Mouse (Mus musculus): ENCODE data around the gene Gm3336. TPM values are rescaled to one million over a fixed set of nuclear protein-coding genes. Genes with fewer than 3 reads are reported as not detected.

Gene Gm3336
- polyA plus RNA-seq, 1 experiment from 2014 or later: not detected

DNA sequence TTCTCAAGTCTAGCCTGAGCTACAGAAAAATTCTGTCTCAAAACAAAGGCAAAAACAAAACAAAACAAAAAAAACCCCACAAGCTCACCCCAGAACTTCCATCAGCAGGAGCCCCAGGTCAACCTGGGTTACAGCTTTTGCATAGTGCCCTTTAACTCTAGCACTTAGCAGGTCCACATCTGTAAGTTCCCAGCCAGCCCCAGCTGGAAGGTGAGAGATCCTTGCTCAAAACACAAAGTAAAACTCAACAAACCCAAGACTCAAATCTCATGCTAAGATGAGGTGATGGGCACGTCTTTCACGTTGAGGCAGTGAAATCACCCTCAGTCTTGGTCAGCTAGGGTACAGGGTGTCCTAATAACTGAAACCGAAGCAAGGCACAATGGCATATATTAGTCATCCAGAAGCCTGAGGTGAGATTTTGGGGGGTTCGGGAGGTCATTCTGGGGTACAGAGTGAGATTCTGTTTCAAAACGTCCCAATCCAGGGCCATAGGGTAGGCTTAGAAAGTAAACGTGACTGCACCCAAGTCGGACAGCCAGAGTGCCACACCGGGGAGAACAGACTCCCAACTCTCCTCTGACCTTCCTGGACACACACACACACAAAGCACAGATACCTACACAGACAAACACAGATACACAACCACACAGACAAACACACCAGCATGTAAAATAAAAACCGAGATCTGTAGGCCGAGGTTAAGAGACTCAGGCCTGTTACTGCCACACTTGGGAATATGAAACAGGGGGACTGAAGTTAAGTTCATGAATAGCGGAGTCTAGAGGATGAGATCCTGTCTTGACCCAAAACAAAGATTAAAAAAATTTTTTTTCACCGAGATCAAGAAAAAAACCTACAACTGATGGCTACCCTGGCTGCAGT lies 20.7 kb upstream of the Gm3336 start:
- 75% methylated on average over 12 of the region's 12 CpGs for WGBS
- peaks cover 16% of the 10 kb centered on the region for H3K36me3 ChIP-seq
- no peaks in the 10 kb centered on the region for H3K27me3 ChIP-seq (ENCODE audit: low read depth, poor library complexity, severe bottlenecking)
- H3K9me3 ChIP-seq (replicated peaks): no peaks in the 10 kb centered on the region
- peak overlapping the region; percentile 83 for H3K4me3 ChIP-seq
- no peak for DNase-seq (ENCODE audit: low spot score)
- H3K27ac ChIP-seq: peak overlapping the region; percentile 97
- H3K4me1 ChIP-seq: peaks cover 74% of the 10 kb centered on the region

GRCm38 (mm10) chr8:70698310-70699109 lies 19.8 kb upstream of the Gm3336 start, which contains the start of gene Jund:
TSS of gene Jund (plus strand) at chr8:70698949.
- Histone ChIP-seq H3K27ac (peak within 1 kb of the TSS; percentile 97), H3K9me3 (replicated peaks) (no peaks in the 10 kb centered on the region), H3K4me3 (peak within 1 kb of the TSS; percentile 83), H3K27me3 (ENCODE audit: low read depth, poor library complexity, severe bottlenecking) (no peaks in the 10 kb centered on the region), H3K4me1 (peaks cover 71% of the 10 kb centered on the region), H3K36me3 (peaks cover 25% of the 10 kb centered on the region)
- DNase-seq (ENCODE audit: low spot score): peak; percentile 100
- under 1% methylated on average over 67 of the region's 69 CpGs for WGBS

- DNase-seq (ENCODE audit: low spot score): peak; percentile 79
- Histone ChIP-seq H3K9me3 (replicated peaks) (no peaks in the 10 kb centered on the region), H3K27ac (peak overlapping the region; percentile 97), H3K27me3 (ENCODE audit: low read depth, poor library complexity, severe bottlenecking) (no peaks in the 10 kb centered on the region), H3K4me1 (peaks cover 65% of the 10 kb centered on the region), H3K4me3 (peak overlapping the region; percentile 83), H3K36me3 (peaks cover 27% of the 10 kb centered on the region)
- under 1% methylated on average over 89 of the region's 89 CpGs for WGBS
Measured at GRCm38 (mm10) chr8:70699116-70699833, 19.1 kb upstream of the Gm3336 start.

GRCm38 (mm10) chr8:70699834-70700554 lies 18.3 kb upstream of the Gm3336 start:
- DNase-seq (ENCODE audit: low spot score): peak; percentile 89
- Histone ChIP-seq H3K9me3 (replicated peaks) (no peaks in the 10 kb centered on the region), H3K27me3 (ENCODE audit: low read depth, poor library complexity, severe bottlenecking) (no peaks in the 10 kb centered on the region), H3K27ac (peak overlapping the region; percentile 97), H3K4me3 (peak overlapping the region; percentile 83), H3K4me1 (peaks cover 60% of the 10 kb centered on the region), H3K36me3 (peaks cover 27% of the 10 kb centered on the region)
- WGBS: under 1% methylated on average over 59 of the region's 59 CpGs

DNA sequence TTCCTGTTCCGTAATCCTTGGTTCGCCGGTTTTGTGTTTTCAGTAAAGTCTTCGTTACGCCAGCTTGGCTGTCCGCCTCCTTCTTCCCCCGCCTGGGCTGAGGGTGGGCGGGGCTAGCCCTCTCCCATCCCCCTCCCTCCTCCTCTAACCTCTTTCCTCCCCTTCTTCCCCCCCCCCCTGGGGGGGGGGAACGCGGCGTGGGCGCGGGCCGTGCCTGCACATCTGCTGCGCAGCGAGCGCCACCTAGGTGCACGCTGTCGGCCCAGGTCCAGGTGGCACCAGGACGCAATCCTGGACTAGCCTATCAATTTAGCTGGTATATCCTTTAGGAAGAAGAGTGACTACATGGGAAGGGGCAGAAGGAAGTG lies 17.8 kb upstream of the Gm3336 start:
- H3K27ac ChIP-seq: peak overlapping the region; percentile 97
- H3K36me3 ChIP-seq: peaks cover 27% of the 10 kb centered on the region
- under 1% methylated on average over 20 of the region's 20 CpGs for WGBS
- peak overlapping the region; percentile 83 for H3K4me3 ChIP-seq
- no peaks in the 10 kb centered on the region for H3K27me3 ChIP-seq (ENCODE audit: low read depth, poor library complexity, severe bottlenecking)
- H3K4me1 ChIP-seq: peaks cover 54% of the 10 kb centered on the region
- peak; percentile 94 for DNase-seq (ENCODE audit: low spot score)
- no peaks in the 10 kb centered on the region for H3K9me3 ChIP-seq (replicated peaks)

- H3K27ac ChIP-seq: peak overlapping the region; percentile 97
- 58% methylated on average over 10 of the region's 10 CpGs for WGBS
- H3K27me3 ChIP-seq (ENCODE audit: low read depth, poor library complexity, severe bottlenecking): no peaks in the 10 kb centered on the region
- no peaks in the 10 kb centered on the region for H3K9me3 ChIP-seq (replicated peaks)
- H3K36me3 ChIP-seq: peaks cover 27% of the 10 kb centered on the region
- no peak for DNase-seq (ENCODE audit: low spot score)
- peak overlapping the region; percentile 83 for H3K4me3 ChIP-seq
- peaks cover 47% of the 10 kb centered on the region for H3K4me1 ChIP-seq
Measured at GRCm38 (mm10) chr8:70701048-70701981, 17.0 kb upstream of the Gm3336 start.

GRCm38 (mm10) chr8:70701982-70702841 lies 16.1 kb upstream of the Gm3336 start:
- peaks cover 38% of the 10 kb centered on the region for H3K4me1 ChIP-seq
- peak overlapping the region; percentile 83; the same call in 1 of the 2 replicates for H3K4me3 ChIP-seq
- WGBS: 92% methylated on average over 2 of the region's 2 CpGs

DNA sequence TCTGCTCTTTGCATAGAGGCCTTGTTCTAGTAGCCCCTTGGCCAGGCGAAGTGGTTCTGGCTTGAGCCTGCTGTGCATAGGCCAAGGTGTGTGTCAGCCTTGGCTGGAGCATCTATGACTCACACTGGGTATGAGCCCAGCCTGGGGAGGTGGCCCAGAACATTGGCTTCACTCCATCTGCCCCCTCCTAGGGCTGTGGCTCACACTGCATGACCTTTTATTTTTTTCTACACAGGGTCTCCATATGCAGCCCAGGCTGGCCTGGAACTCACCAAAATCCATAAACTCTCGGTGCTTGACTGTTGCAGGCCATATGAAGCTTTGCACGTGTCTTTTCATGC lies 15.5 kb upstream of the Gm3336 start:
- Histone ChIP-seq H3K4me3 (no peak overlapping the region), H3K9me3 (replicated peaks) (no peaks in the 10 kb centered on the region), H3K27ac (no peak overlapping the region), H3K27me3 (ENCODE audit: low read depth, poor library complexity, severe bottlenecking) (no peaks in the 10 kb centered on the region), H3K4me1 (peaks cover 32% of the 10 kb centered on the region), H3K36me3 (peaks cover 27% of the 10 kb centered on the region)
- DNase-seq (ENCODE audit: low spot score): no peak
- WGBS: 88% methylated on average over 3 of the region's 3 CpGs

More at GRCm38 (mm10) chr8:70701982-70702841, 16.1 kb upstream of the Gm3336 start:
- no peak for DNase-seq (ENCODE audit: low spot score)
- no peaks in the 10 kb centered on the region for H3K9me3 ChIP-seq (replicated peaks)
- H3K36me3 ChIP-seq: peaks cover 27% of the 10 kb centered on the region
- no peaks in the 10 kb centered on the region for H3K27me3 ChIP-seq (ENCODE audit: low read depth, poor library complexity, severe bottlenecking)
- H3K27ac ChIP-seq: no peak overlapping the region

DNA sequence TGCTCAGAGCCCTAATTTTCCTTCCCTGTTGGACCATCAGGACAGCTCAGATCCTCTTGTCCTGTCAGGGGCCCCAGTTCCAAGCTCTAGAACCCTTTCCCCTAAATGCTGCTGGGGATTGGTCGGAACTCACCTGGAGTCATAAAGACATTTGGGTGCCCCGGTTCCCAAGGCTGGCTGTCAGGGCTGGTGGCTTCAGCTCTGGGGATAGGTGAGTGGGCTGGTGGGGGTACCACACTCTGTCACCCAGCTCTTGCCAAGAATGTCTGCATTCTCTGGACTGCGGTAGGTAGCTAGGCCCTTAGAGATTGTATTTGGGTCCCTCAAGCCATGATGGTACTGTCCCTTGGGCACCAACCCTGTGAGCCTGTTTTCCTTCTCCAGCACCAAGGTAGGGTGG lies 15.1 kb upstream of the Gm3336 start, which contains the start of gene Iqcn:
Gene Iqcn (plus strand): TSS at position 171 of the 400 bp plus-strand sequence.
- no peak within 1 kb of the TSS for H3K4me3 ChIP-seq
- no peak for DNase-seq (ENCODE audit: low spot score)
- peaks cover 27% of the 10 kb centered on the region for H3K4me1 ChIP-seq
- WGBS: 91% methylated on average over 3 of the region's 3 CpGs
- H3K27me3 ChIP-seq (ENCODE audit: low read depth, poor library complexity, severe bottlenecking): no peaks in the 10 kb centered on the region
- H3K36me3 ChIP-seq: peaks cover 27% of the 10 kb centered on the region
- H3K9me3 ChIP-seq (replicated peaks): no peaks in the 10 kb centered on the region
- no peak within 1 kb of the TSS for H3K27ac ChIP-seq

- Histone ChIP-seq H3K4me1 (0 out of 2 replicates have a peak, but pooled peaks cover 1% of the 10 kb centered on the region), H3K4me3 (no peak overlapping the region), H3K36me3 (peaks cover 5% of the 10 kb centered on the region), H3K27me3 (ENCODE audit: low read depth, poor library complexity, severe bottlenecking) (no peaks in the 10 kb centered on the region), H3K9me3 (replicated peaks) (no peaks in the 10 kb centered on the region), H3K27ac (no peak overlapping the region)
- 92% methylated on average over 14 of the region's 14 CpGs for WGBS
- DNase-seq (ENCODE audit: low spot score): no peak
Measured at GRCm38 (mm10) chr8:70708281-70708680, 10.1 kb upstream of the Gm3336 start.
